Mouse (Mus musculus) intestine, postnatal 0 days (tissue): Measurements from ENCODE around the gene Celf6. TPM values are rescaled to one million over a fixed set of nuclear protein-coding genes. Genes with fewer than 3 reads are reported as not detected.
A peak's percentile ranks its signal among the peaks of the same experiment; 100 is the strongest.

Experiments
- ATAC-seq: fragments of 200-750 bp; cut with Nextera tagmentation; 2 replicates; pipeline ENCODE4 v1.8.0; 2017; ENCODE audit warnings: mild to moderate bottlenecking, moderate TSS enrichment, moderate library complexity
- H3K27ac ChIP-seq: fragments of 300-500 bp; sonication (generic); 2 replicates; pipeline ENCODE4 v1.5.1; 2014; ENCODE audit warnings: mild to moderate bottlenecking, low read depth, low read length, moderate library complexity
- H3K27me3 ChIP-seq: fragments of 300-500 bp; sonication (generic); replicated peaks from 2 replicates; pipeline ENCODE4 v1.6.1; 2014; ENCODE audit warnings: low read length, mixed read lengths; ENCODE audit not compliant: control insufficient read depth, insufficient read depth
- H3K36me3 ChIP-seq: fragments of 300-500 bp; sonication (generic); 2 replicates; pipeline ENCODE4 v1.6.1; 2014; ENCODE audit warnings: mild to moderate bottlenecking, moderate library complexity; ENCODE audit not compliant: control insufficient read depth, insufficient read depth
- H3K4me1 ChIP-seq: fragments of 300-500 bp; sonication (generic); replicated peaks from 2 replicates; pipeline ENCODE4 v1.6.1; 2014; ENCODE audit warnings: antibody characterized with exemption, low read length, mixed read lengths; ENCODE audit not compliant: control insufficient read depth, insufficient read depth
- H3K4me2 ChIP-seq: fragments of 300-500 bp; sonication (generic); replicated peaks from 2 replicates; pipeline ENCODE4 v1.6.1; 2014; ENCODE audit warnings: low read depth, mild to moderate bottlenecking, moderate library complexity
- H3K4me3 ChIP-seq: fragments of 300-500 bp; sonication (generic); 2 replicates; pipeline ENCODE4 v1.5.1; 2014; ENCODE audit warnings: low read depth, low read length
- H3K9ac ChIP-seq: fragments of 300-500 bp; sonication (generic); 2 replicates; pipeline ENCODE4 v1.6.1; 2014; ENCODE audit warnings: mild to moderate bottlenecking, low read depth, low read length
- H3K9me3 ChIP-seq: fragments of 300-500 bp; sonication (generic); 2 replicates; pipeline ENCODE4 v1.6.1; 2016; ENCODE audit warnings: mixed run types; ENCODE audit not compliant: control insufficient read depth
- CTCF ChIP-seq: sonication (generic); IDR thresholded peaks from 2 replicates; pipeline ENCODE4 v1.5.1; 2016; ENCODE audit warnings: low read depth, mild to moderate bottlenecking, control low read depth, antibody characterized with exemption, moderate library complexity
- WGBS: fragments of 180-500 bp; shearing (Covaris S2); extraction: QIAGEN DNeasy Blood & Tissue Kit; methylation state at CpG from one replicate; pipeline ENCODE4 v1.1.7; 2014; 5-methylcytosine and 5-hydroxymethylcytosine counted together
- polyA plus RNA-seq: library from polyadenylated mRNA; unstranded; fragments of >200 nt; fragmentation: Nextera tagmentation; extraction: Ambion mirVana; gene quantifications from 2 replicates; pipeline ENCODE4 v1.2.1, GENCODE M21; 2015

Gene Celf6
- polyA plus RNA-seq, 1 experiment from 2014 or later: 2.2 TPM

DNA sequence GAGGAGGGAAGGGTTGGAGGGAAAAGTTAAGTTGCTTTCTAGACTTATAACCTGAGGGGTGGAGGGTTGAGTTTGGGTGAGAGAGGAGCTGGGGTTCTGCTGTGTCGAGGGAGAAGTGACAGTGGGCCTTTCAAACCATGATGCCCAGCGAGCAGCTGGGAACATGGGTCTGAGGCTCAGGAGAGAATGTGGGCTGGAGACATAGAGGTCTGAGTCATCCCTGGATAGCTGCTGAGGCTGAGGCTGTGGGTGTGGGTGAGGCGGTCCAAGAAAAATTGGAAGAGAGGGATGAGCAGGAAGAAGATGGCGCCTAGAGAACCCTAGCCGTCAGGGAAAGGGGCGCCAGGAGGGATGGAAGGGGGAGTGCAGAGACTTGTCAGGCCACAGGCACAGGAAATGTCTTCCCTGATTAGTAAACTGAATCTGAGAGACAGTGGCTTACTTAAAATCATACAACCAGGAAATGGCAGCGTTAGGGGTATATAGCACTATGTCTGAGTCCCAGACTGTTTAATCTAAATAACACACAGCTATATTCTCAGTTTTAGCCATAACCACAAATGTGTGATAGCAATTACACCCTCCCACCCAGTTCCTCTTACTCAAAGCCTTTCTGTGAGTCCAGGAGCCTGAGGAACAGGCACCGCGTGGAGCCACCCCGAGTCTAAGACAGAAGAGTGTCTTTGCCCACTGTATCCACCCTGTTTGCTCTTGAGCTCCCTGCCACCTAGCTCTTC is 12.2 kb downstream of the Celf6 start:
- no peak for TF ChIP-seq CTCF
- Histone ChIP-seq H3K9me3 (no peaks in the 10 kb centered on the region), H3K27ac (no peak overlapping the region), H3K4me3 (no peak overlapping the region), H3K4me1 (no peaks in the 10 kb centered on the region), H3K36me3 (no peaks in the 10 kb centered on the region), H3K4me2 (no peak overlapping the region), H3K9ac (no peak overlapping the region), H3K27me3 (no peaks in the 10 kb centered on the region)
- ATAC-seq: no peak
- 82% methylated on average over 10 of the region's 10 CpGs for WGBS

DNA sequence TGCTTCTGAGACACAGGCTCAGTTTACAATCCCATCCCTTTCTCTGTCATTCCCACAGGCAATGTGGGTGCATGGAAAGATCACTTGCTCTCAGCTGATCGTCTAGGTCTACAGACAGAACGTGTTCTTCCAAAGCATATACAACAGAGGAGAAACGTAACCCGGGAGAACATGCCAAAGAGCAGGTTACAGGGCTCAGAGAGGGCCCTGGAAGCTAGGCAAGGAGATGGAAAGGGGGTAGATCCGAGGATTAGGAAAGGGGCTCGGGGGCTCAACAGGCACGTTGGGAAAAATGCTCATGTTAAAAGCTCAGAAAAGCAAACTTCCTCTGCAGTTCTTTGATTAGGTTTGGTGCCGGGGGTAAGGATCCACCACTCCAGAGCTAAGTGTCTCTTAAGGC is 23.9 kb downstream of the Celf6 start:
- Histone ChIP-seq H3K27me3 (peaks cover 5% of the 10 kb centered on the region; the same call in 1 of the 2 replicates), H3K4me3 (no peak overlapping the region), H3K4me2 (no peak overlapping the region), H3K9me3 (no peaks in the 10 kb centered on the region), H3K4me1 (no peaks in the 10 kb centered on the region), H3K27ac (no peak overlapping the region), H3K9ac (no peak overlapping the region), H3K36me3 (no peaks in the 10 kb centered on the region)
- WGBS: 64% methylated on average over 8 of the region's 8 CpGs
- ATAC-seq: no peak
- TF ChIP-seq CTCF: no peak

DNA sequence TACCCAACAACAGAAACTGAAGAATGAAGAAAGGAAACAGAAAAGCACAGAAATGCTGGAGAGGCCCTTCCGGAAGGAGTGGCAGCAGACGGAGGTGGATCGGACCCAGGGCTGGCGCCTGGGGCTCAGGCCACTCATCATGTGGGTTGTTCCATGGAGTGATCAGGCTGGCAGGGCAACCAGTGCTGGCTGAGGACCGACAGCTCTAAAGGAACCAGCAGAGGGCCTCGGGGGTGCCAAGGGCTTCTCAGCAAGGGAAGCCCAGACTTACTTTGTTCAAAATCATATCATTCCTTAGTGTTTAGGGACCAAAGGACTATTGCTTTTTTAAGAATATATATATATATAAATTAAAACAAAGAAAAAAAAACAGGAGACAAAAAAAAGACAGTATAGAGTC is 28.2 kb downstream of the Celf6 start:
- Histone ChIP-seq H3K4me2 (no peak overlapping the region), H3K27ac (no peak overlapping the region), H3K4me3 (no peak overlapping the region), H3K36me3 (no peaks in the 10 kb centered on the region), H3K9ac (no peak overlapping the region), H3K4me1 (no peaks in the 10 kb centered on the region), H3K27me3 (peaks cover 4% of the 10 kb centered on the region; the same call in 1 of the 2 replicates), H3K9me3 (no peaks in the 10 kb centered on the region)
- no peak for ATAC-seq
- TF ChIP-seq CTCF: no peak
- WGBS: 58% methylated on average over 6 of the region's 6 CpGs

- no peak overlapping the region for H3K27ac ChIP-seq
- H3K4me2 ChIP-seq: no peak overlapping the region
- ATAC-seq: peak; percentile 61
- H3K4me1 ChIP-seq: no peaks in the 10 kb centered on the region
- H3K4me3 ChIP-seq: no peak overlapping the region
- no peaks in the 10 kb centered on the region for H3K9me3 ChIP-seq
- no peak for TF ChIP-seq CTCF
- 82% methylated on average over 2 of the region's 2 CpGs for WGBS
- no peaks in the 10 kb centered on the region for H3K27me3 ChIP-seq
- H3K36me3 ChIP-seq: no peaks in the 10 kb centered on the region
- H3K9ac ChIP-seq: no peak overlapping the region
Measured at GRCm38 (mm10) chr9:59610950-59611349, 33.2 kb downstream of the Celf6 start.

GRCm38 (mm10) chr9:59615797-59616196 is 38.1 kb downstream of the Celf6 start:
- H3K9ac ChIP-seq: no peak overlapping the region
- H3K27ac ChIP-seq: no peak overlapping the region
- H3K36me3 ChIP-seq: no peaks in the 10 kb centered on the region
- H3K9me3 ChIP-seq: no peaks in the 10 kb centered on the region
- H3K4me2 ChIP-seq: no peak overlapping the region
- TF ChIP-seq CTCF: no peak
- H3K27me3 ChIP-seq: no peaks in the 10 kb centered on the region
- WGBS: 84% methylated on average over 2 of the region's 2 CpGs
- no peaks in the 10 kb centered on the region for H3K4me1 ChIP-seq
- H3K4me3 ChIP-seq: no peak overlapping the region
- no peak for ATAC-seq

- Histone ChIP-seq H3K36me3 (no peaks in the 10 kb centered on the region), H3K27ac (peak within 1 kb of the TSS; percentile 79), H3K4me3 (peak within 1 kb of the TSS; percentile 91), H3K9ac (peak within 1 kb of the TSS; percentile 85), H3K27me3 (no peaks in the 10 kb centered on the region), H3K9me3 (no peaks in the 10 kb centered on the region), H3K4me1 (no peaks in the 10 kb centered on the region), H3K4me2 (peak within 1 kb of the TSS; percentile 86)
- under 1% methylated on average over 36 of the region's 36 CpGs for WGBS
- ATAC-seq: peak; percentile 100
- peak; percentile 34; the same call in 1 of the 2 replicates for TF ChIP-seq CTCF
Measured at GRCm38 (mm10) chr9:59616622-59617306, 39.0 kb downstream of the Celf6 start, which contains the start of gene Parp6. Gene Parp6 (plus strand): TSS chr9:59617284.
